Mouse (Mus musculus): ENCODE measurements around the gene Kif20b.

- TF ChIP-seq CTCF (IDR thresholded peaks at IDR 0.05; ENCODE audit: insufficient read depth, low read depth, low read length) = no peak
- no peak for TF ChIP-seq POLR2A (IDR thresholded peaks at IDR 0.05; ENCODE audit: insufficient read depth, low read depth, low read length)
These were observed 27.1 kb upstream of the Kif20b start for GRCm38 (mm10) chr19:34895082-34895481.

Data from olfactory bulb, adult 2 months (tissue).